38 mouse cellular contexts compared by ENCODE assay signal in genomic region chr15:98177320-98177719, GRCm38 (mm10). TPM values are rescaled to one million over a fixed set of nuclear protein-coding genes. Genes with fewer than 3 reads are reported as not detected.
"Had no signal": no experiment of that assay in that cellular context is flagged by ENCODE, and none has a peak within 500 bp of the region (broad histone marks: within the 10 kb centered on the region; RNA-seq: fewer than 3 reads in every experiment).

No protein-coding gene starts in this region.

- H3K27ac ChIP-seq: embryonic facial prominence, embryonic 10.5 days; embryonic facial prominence, embryonic 12.5 days; embryonic facial prominence, embryonic 13.5 days; embryonic facial prominence, embryonic 15.5 days; forebrain, embryonic 10.5 days; forebrain, embryonic 12.5 days; forebrain, embryonic 13.5 days; forebrain, embryonic 15.5 days; gastrocnemius, adult 2 months; heart, adult 2 months had no signal

- H3K4me2 ChIP-seq: embryonic facial prominence, embryonic 12.5 days; embryonic facial prominence, embryonic 13.5 days; embryonic facial prominence, embryonic 15.5 days; forebrain, embryonic 12.5 days; forebrain, embryonic 13.5 days; forebrain, embryonic 15.5 days had no signal

- H3K9ac ChIP-seq: embryonic facial prominence, embryonic 12.5 days; embryonic facial prominence, embryonic 13.5 days; embryonic facial prominence, embryonic 15.5 days; forebrain, embryonic 12.5 days; forebrain, embryonic 13.5 days; forebrain, embryonic 15.5 days; forebrain, postnatal 0 days had no signal

- DNase-seq: cerebellum, adult 8-10 months; cerebellum, adult 9-10 months; cerebellum, adult 9-11 months; cerebellum, postnatal 10 days; cerebellum, postnatal 14 days; cerebellum, postnatal 25 days; cerebellum, postnatal 36 days; embryo, embryonic 11 days; forebrain, postnatal 0 days; gastrocnemius, adult 2 months; gastrocnemius, postnatal 10 days; gastrocnemius, postnatal 14 days; gastrocnemius, postnatal 25 days; gastrocnemius, postnatal 36 days; heart, adult 18-20 months; heart, adult 2 months had no signal

- H3K36me3 ChIP-seq: embryonic facial prominence, embryonic 10.5 days; embryonic facial prominence, embryonic 12.5 days; embryonic facial prominence, embryonic 13.5 days; embryonic facial prominence, embryonic 15.5 days; forebrain, embryonic 10.5 days; forebrain, embryonic 12.5 days; forebrain, embryonic 15.5 days had no signal

- ATAC-seq: forebrain, embryonic 13.5 days; forebrain, embryonic 15.5 days; forebrain, embryonic 16.5 days; forebrain, postnatal 0 days had no signal

- H3K4me1 ChIP-seq: embryonic facial prominence, embryonic 12.5 days had no signal

- H3K9me3 ChIP-seq: embryonic facial prominence, embryonic 10.5 days; embryonic facial prominence, embryonic 12.5 days; embryonic facial prominence, embryonic 13.5 days; embryonic facial prominence, embryonic 15.5 days; forebrain, embryonic 10.5 days; forebrain, embryonic 12.5 days; forebrain, embryonic 13.5 days; forebrain, embryonic 15.5 days had no signal

- H3K4me3 ChIP-seq: embryonic facial prominence, embryonic 10.5 days; embryonic facial prominence, embryonic 12.5 days; embryonic facial prominence, embryonic 13.5 days; embryonic facial prominence, embryonic 15.5 days; erythroblast, embryonic 14.5 days; forebrain, embryonic 10.5 days; forebrain, embryonic 12.5 days; forebrain, embryonic 13.5 days; forebrain, embryonic 15.5 days; gastrocnemius, adult 2 months; heart, adult 2 months had no signal

RNA-seq across cellular contexts. Expression of gene Ccdc184, which starts 10.4 kb away (rescaled TPM):
- total RNA-seq: common myeloid progenitor, adult 5-6 weeks; gastrocnemius, adult 18-20 months; gastrocnemius, adult 2 months; gastrocnemius, adult 8-10 months; gastrocnemius, postnatal 10 days; gastrocnemius, postnatal 14 days; gastrocnemius, postnatal 25 days; gastrocnemius, postnatal 36 days; gastrocnemius, postnatal 4 days; granulocyte monocyte progenitor cell, adult 5-6 weeks had no signal
- polyA plus RNA-seq: erythroblast, embryonic 14.5 days had no signal

RNA-seq across cellular contexts. Expression of gene Olfr288, which starts 18.0 kb away (rescaled TPM):
- total RNA-seq: common myeloid progenitor, adult 5-6 weeks; forebrain, postnatal 0 days; gastrocnemius, adult 18-20 months; gastrocnemius, adult 2 months; gastrocnemius, adult 8-10 months; gastrocnemius, postnatal 10 days; gastrocnemius, postnatal 14 days; gastrocnemius, postnatal 25 days; gastrocnemius, postnatal 36 days; gastrocnemius, postnatal 4 days; granulocyte monocyte progenitor cell, adult 5-6 weeks; heart, adult 18-20 months; heart, adult 2 months; heart, adult 8-10 months had no signal
- polyA plus RNA-seq: embryonic facial prominence, embryonic 10.5 days; embryonic facial prominence, embryonic 11.5 days; embryonic facial prominence, embryonic 12.5 days; embryonic facial prominence, embryonic 13.5 days; embryonic facial prominence, embryonic 14.5 days; embryonic facial prominence, embryonic 15.5 days; erythroblast, embryonic 14.5 days; forebrain, embryonic 10.5 days; forebrain, embryonic 11.5 days; forebrain, embryonic 12.5 days; forebrain, embryonic 13.5 days; forebrain, embryonic 15.5 days; forebrain, embryonic 16.5 days; forebrain, postnatal 0 days; gonadal fat pad, adult 2 months; heart, adult 2 months had no signal

RNA-seq across cellular contexts. Expression of gene Gm44579, which starts 43.5 kb away (rescaled TPM):
- total RNA-seq: common myeloid progenitor, adult 5-6 weeks; gastrocnemius, adult 18-20 months; gastrocnemius, adult 2 months; gastrocnemius, adult 8-10 months; gastrocnemius, postnatal 10 days; gastrocnemius, postnatal 14 days; gastrocnemius, postnatal 25 days; gastrocnemius, postnatal 36 days; gastrocnemius, postnatal 4 days; granulocyte monocyte progenitor cell, adult 5-6 weeks; heart, adult 18-20 months; heart, adult 2 months; heart, adult 8-10 months had no signal
- polyA plus RNA-seq: cortical plate, adult 2 months; embryonic facial prominence, embryonic 10.5 days; embryonic facial prominence, embryonic 11.5 days; embryonic facial prominence, embryonic 12.5 days; embryonic facial prominence, embryonic 13.5 days; embryonic facial prominence, embryonic 14.5 days; embryonic facial prominence, embryonic 15.5 days; erythroblast, embryonic 14.5 days; forebrain, embryonic 10.5 days; forebrain, embryonic 11.5 days; forebrain, embryonic 12.5 days; forebrain, embryonic 13.5 days; forebrain, embryonic 15.5 days; forebrain, embryonic 16.5 days; frontal cortex, adult 2 months; gonadal fat pad, adult 2 months; heart, adult 2 months had no signal

RNA-seq across cellular contexts. Expression of gene Olfr287, which starts 43.5 kb away (rescaled TPM):
- total RNA-seq: common myeloid progenitor, adult 5-6 weeks; gastrocnemius, adult 18-20 months; gastrocnemius, adult 2 months; gastrocnemius, adult 8-10 months; gastrocnemius, postnatal 10 days; gastrocnemius, postnatal 14 days; gastrocnemius, postnatal 25 days; gastrocnemius, postnatal 36 days; gastrocnemius, postnatal 4 days; granulocyte monocyte progenitor cell, adult 5-6 weeks; heart, adult 18-20 months; heart, adult 2 months; heart, adult 8-10 months had no signal
- polyA plus RNA-seq: embryonic facial prominence, embryonic 10.5 days; embryonic facial prominence, embryonic 11.5 days; embryonic facial prominence, embryonic 12.5 days; embryonic facial prominence, embryonic 13.5 days; embryonic facial prominence, embryonic 14.5 days; embryonic facial prominence, embryonic 15.5 days; erythroblast, embryonic 14.5 days; forebrain, embryonic 10.5 days; forebrain, embryonic 11.5 days; forebrain, embryonic 12.5 days; forebrain, embryonic 13.5 days; forebrain, embryonic 15.5 days; forebrain, embryonic 16.5 days; gonadal fat pad, adult 2 months; heart, adult 2 months had no signal
